Mouse (Mus musculus): ENCODE results near the gene Nsl1. TPM values are rescaled to one million over a fixed set of nuclear protein-coding genes. Genes with fewer than 3 reads are reported as not detected.

Gene Nsl1
- total RNA-seq, 2 experiments from 2014 or later = 26.4 to 33.1 TPM

- no peak for ATAC-seq (replicated peaks; ENCODE audit: low FRiP score, poor library complexity, severe bottlenecking)
These were observed 16.5 kb upstream of the Nsl1 start for GRCm38 (mm10) chr1:191046231-191046824.

GRCm38 (mm10) chr1:191053555-191053954, 9.3 kb upstream of the Nsl1 start:
- no peak for ATAC-seq (replicated peaks; ENCODE audit: low FRiP score, poor library complexity, severe bottlenecking)

GRCm38 (mm10) chr1:191054870-191055532, 7.8 kb upstream of the Nsl1 start:
- ATAC-seq (replicated peaks; ENCODE audit: low FRiP score, poor library complexity, severe bottlenecking) = 0 out of 2 replicates have a peak, but pooled peaks have one; percentile 49

DNA sequence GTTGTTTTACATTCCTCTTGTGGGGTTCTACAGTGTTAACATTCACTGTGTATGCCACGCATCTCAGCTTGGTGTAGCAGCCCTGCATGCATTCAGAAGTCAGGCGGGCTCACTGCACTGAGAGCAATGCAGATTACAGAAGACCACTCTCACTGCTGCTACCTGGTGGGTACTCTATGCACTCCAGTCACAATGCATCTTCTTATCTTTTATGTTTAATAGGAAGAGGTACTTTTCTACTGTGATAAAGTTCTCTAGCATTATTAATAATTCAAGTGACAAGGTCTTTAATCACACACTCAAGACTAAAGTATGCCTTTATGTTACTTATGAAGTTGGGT, 7.3 kb upstream of the Nsl1 start:
- no peak for ATAC-seq (replicated peaks; ENCODE audit: low FRiP score, poor library complexity, severe bottlenecking)

- ATAC-seq (replicated peaks; ENCODE audit: low FRiP score, poor library complexity, severe bottlenecking) = no peak
These were observed 5.4 kb upstream of the Nsl1 start for GRCm38 (mm10) chr1:191057461-191057860.

DNA sequence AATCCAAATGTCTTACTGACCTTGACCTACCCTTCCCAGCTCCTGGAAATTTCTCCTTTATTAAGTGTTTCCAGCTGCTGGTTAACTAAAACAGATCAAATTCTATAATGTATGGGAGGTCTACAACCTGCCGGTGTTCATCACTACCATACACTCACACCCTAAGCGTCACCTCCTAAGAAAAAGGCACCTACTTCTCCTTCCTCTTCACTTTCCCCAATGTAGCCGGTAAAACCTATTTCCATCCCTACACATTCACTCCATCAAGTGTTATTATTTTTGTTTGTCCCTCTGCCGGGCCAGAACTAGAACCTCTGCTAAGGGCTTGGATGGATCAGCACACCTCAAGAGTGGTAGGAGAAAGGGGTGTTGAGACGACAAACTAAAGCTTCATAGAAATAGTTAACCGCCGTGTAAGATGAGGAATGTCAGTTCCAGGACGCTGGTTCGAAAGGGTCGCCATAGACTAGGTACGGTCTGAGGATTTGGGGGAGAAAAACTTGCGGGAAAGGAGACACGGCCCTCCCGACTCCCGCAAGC, 501 bp upstream of the Nsl1 start:
- ATAC-seq (replicated peaks; ENCODE audit: low FRiP score, poor library complexity, severe bottlenecking) = peak; percentile 51

DNA sequence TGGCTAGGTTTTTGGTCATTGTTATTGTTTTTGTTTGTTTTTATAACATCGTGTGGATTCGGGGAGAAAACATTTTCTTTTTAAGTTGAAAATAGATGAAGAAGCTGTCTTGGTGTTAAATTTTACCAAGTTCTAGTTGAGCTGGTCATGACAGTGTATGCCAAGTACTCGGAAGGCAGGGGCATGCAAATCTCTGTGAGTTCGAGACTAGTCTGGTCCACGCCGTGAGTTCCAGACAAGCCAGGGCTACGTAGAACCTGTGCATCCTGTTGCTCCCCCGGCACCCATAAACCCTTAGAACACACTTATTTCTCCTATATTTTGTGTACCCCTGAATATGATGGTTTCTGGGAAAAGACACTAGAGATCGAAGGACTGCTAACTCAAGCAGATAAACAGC, 888 bp downstream of the Nsl1 start:
- no peak for ATAC-seq (replicated peaks; ENCODE audit: low FRiP score, poor library complexity, severe bottlenecking)

GRCm38 (mm10) chr1:191064535-191064934, 1.7 kb downstream of the Nsl1 start:
- no peak for ATAC-seq (replicated peaks; ENCODE audit: low FRiP score, poor library complexity, severe bottlenecking)

DNA sequence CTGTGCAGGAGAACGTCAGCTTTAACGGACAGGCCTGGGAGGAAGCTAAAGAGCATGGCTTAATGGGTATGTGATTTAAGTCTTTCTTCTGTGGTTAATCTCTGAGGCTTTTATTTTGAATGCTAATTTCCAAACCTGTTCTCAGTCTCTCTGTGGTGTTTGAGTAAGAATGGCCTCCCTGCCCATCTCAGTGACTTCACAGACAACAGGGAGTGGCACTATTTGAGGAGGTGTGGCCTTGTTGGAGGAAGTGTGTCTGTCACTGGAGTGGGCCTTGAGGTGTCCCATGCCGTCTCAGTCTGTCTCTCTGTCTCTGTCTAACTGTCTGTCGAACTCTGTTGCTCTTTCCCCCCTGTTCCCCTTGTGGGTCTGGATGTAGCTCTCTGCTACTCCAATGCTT, 2.4 kb downstream of the Nsl1 start:
- no peak for ATAC-seq (replicated peaks; ENCODE audit: low FRiP score, poor library complexity, severe bottlenecking)

GRCm38 (mm10) chr1:191068377-191068776, 5.6 kb downstream of the Nsl1 start:
- ATAC-seq (replicated peaks; ENCODE audit: low FRiP score, poor library complexity, severe bottlenecking) = no peak

DNA sequence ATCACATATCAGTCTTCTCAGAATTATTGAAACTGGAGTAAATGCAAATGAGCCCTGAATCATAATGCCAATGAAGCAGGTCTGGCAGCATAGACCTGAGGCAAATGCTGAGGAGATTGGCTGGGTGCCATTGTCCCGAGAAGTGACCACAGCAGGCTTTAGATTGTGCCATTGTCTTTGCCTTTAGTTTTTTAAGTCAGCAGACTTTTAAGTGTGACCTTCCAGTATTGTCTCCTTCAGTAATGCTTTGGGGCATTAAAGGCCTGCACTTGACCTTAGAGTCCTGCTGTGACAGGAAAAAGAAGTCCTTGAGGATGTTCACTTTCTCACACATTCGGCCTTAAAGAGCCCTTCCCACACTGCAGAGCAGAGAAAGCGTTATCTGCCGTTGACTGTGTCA, 7.4 kb downstream of the Nsl1 start:
- ATAC-seq (replicated peaks; ENCODE audit: low FRiP score, poor library complexity, severe bottlenecking) = no peak

DNA sequence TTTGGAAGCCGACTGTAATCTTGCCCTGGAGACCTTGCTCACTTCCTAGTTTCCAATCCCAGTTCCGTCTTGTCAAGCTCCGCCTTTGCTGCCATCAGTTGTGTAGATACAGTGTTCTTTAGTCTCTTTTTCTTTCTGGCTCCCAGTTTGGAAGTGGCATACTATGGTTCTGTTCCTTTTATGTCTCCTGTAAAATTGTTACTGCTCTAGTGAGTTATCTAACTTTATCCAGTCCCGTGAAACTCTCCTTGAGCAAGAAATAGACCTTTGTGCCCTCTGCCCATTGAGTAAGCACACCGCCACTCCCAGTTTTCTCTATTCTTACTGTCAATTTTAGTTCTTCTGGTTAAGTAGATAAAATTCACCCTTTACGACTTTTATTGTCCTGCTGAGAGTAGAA, 8.8 kb downstream of the Nsl1 start:
- no peak for ATAC-seq (replicated peaks; ENCODE audit: low FRiP score, poor library complexity, severe bottlenecking)

DNA sequence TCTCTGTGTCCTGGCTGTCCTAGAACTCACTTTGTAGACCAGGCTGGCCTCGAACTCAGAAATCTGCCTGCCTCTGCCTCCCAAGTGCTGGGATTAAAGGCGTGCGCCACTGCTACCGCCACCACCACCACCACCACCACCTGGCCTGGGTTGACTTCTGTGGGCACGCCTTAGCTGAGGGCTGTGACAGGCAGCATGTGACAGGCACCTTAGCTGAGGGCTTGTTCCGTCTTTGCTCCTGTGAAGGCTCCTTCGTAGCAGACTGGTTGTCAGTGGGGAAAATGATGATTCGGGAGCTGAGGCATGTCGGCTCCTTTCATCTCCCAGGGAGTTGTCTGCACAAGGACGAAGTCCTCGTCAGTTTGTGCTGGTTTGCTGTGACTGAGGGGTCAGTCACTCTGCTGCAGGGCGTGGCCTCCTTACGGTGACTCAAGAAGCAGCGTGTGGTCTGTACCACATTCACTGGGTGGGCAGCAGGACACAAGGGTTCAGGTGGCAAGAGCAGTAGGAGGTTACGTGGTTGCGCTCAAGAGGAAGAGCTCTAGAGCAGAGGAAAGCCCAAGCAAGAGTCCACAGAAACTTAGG, 9.6 kb downstream of the Nsl1 start:
- ATAC-seq (replicated peaks; ENCODE audit: low FRiP score, poor library complexity, severe bottlenecking) = no peak

DNA sequence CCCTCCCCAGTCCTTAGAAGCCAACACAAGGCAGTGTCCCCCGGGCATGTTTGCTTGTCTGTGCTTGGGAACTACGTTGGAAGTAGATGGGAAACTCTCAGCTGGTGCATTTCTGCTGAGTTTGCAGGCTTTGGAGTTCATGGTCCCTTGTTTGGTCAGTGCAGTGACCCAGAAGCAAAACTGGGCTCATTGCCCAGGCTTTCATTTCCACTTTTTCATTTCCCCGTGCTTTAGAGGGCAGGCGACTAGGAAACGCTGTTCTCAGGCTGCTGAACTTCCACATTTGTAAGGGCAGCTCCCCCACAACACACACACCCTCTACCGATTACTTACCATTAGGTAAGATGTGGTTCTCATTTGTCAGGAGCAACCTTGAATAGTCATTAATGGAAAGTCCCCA, 10.2 kb downstream of the Nsl1 start:
- ATAC-seq (replicated peaks; ENCODE audit: low FRiP score, poor library complexity, severe bottlenecking) = no peak

GRCm38 (mm10) chr1:191073486-191073885, 10.7 kb downstream of the Nsl1 start:
- no peak for ATAC-seq (replicated peaks; ENCODE audit: low FRiP score, poor library complexity, severe bottlenecking)

DNA sequence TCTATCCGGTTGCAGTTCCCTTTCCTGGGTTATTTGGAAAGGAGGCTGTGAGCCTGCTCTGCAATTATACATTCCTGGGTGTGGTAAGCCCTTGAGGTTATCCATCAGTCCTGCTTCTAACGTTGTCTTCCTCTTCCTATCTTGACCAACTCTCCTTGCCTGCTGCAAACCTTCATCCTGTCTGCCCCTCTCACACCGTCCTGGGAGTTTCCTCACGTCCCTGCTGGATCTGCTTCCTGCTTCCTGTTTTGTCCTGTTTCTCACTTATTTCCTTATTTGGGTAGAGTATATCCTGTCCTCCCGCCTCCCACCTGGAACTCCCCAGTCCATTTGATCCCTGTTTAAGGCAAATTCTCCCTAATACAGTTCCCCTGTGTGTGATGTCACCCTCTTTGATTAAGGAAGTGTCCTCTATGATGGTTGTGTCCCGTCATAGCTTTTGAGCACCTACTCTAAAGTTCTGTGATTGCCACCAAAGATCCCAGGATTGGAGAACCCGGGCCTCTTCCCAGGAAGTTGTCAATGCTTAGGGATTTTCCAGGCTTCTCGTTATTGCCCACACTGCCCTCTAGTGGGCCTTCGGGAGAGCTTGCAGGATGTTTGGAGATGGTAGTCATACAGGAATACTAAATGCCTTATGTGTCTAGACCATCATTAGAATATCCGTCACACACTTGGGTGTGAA, 12.5 kb downstream of the Nsl1 start:
- no peak; the same call in 1 of the 2 replicates for ATAC-seq (replicated peaks; ENCODE audit: low FRiP score, poor library complexity, severe bottlenecking)

- ATAC-seq (replicated peaks; ENCODE audit: low FRiP score, poor library complexity, severe bottlenecking) = no peak
These were observed 20.4 kb downstream of the Nsl1 start for GRCm38 (mm10) chr1:191083230-191083629.

GRCm38 (mm10) chr1:191084951-191085559, 22.2 kb downstream of the Nsl1 start:
- no peak for ATAC-seq (replicated peaks; ENCODE audit: low FRiP score, poor library complexity, severe bottlenecking)

DNA sequence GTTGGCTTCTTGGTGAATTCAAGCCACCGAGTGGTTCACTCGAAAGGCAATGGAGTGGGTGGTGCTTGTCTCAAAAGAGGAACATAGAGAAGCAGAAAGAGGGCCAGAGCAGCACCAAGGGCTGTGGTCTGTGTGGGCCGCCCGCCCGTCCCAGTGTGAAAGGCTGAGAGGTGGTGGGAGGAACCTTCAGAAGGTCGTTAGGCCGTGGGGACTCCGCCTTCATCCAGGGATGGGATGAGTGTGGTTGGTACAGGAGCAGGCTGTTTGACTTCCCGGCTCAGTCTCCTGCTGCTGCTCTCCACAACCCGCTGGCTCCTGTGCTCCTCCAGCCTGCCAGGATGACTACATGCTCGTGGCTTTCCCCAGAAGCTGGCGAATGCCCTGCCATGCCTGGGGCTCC, 22.8 kb downstream of the Nsl1 start:
- no peak for ATAC-seq (replicated peaks; ENCODE audit: low FRiP score, poor library complexity, severe bottlenecking)

- ATAC-seq (replicated peaks; ENCODE audit: low FRiP score, poor library complexity, severe bottlenecking) = no peak
These were observed 23.6 kb downstream of the Nsl1 start for GRCm38 (mm10) chr1:191086304-191086878.
